Mouse (Mus musculus) frontal cortex, adult (tissue): ENCODE data around the gene Bbs5.
A peak's percentile ranks its signal among the peaks of the same experiment; 100 is the strongest.
"Not testable (repeated sequence)": the region's sequence is repeated elsewhere in the genome, so short reads cannot be mapped to it uniquely, and the experiment has no call there.

Experiments used
- ATAC-seq: cut with Nextera tagmentation; 2 replicates; pipeline ENCODE4 v1.9.2; 2017; ENCODE audit warnings: mild to moderate bottlenecking, moderate library complexity, mixed read lengths; ENCODE audit not compliant: low TSS enrichment

Bbs5 gene

GRCm38 (mm10) chr2:69646726-69647490 is at the start of gene Bbs5:
Bbs5 (plus strand) TSS chr2:69647171.
- peak; percentile 97 for ATAC-seq

- ATAC-seq = no peak
Observed at GRCm38 (mm10) chr2:69603726-69604393, 43.1 kb upstream of the Bbs5 start.

- ATAC-seq = no peak
Observed at GRCm38 (mm10) chr2:69606621-69607020, 40.4 kb upstream of the Bbs5 start.

GRCm38 (mm10) chr2:69612237-69612636 is 34.7 kb upstream of the Bbs5 start:
- no peak for ATAC-seq

- ATAC-seq = no peak
Observed at GRCm38 (mm10) chr2:69612716-69613115, 34.3 kb upstream of the Bbs5 start.

- ATAC-seq = no peak
Observed at GRCm38 (mm10) chr2:69613237-69613636, 33.7 kb upstream of the Bbs5 start.

- ATAC-seq = no peak
Observed at GRCm38 (mm10) chr2:69618336-69618735, 28.6 kb upstream of the Bbs5 start.

- no peak for ATAC-seq
Observed at GRCm38 (mm10) chr2:69619286-69619685, 27.7 kb upstream of the Bbs5 start.

- no peak for ATAC-seq
Observed at GRCm38 (mm10) chr2:69629215-69629614, 17.8 kb upstream of the Bbs5 start.

GRCm38 (mm10) chr2:69629914-69630313 is 17.1 kb upstream of the Bbs5 start:
- ATAC-seq = no peak

- no peak for ATAC-seq
Observed at GRCm38 (mm10) chr2:69630792-69631191, 16.2 kb upstream of the Bbs5 start.

- no peak for ATAC-seq
Observed at GRCm38 (mm10) chr2:69631449-69631848, 15.5 kb upstream of the Bbs5 start.

- peak; percentile 82 for ATAC-seq
Observed at GRCm38 (mm10) chr2:69635064-69635701, 11.8 kb upstream of the Bbs5 start.

GRCm38 (mm10) chr2:69635807-69636206 is 11.2 kb upstream of the Bbs5 start:
- ATAC-seq = no peak

GRCm38 (mm10) chr2:69637989-69638388 is 9.0 kb upstream of the Bbs5 start:
- not testable (repeated sequence) for ATAC-seq

- ATAC-seq = no peak
Observed at GRCm38 (mm10) chr2:69640100-69640499, 6.9 kb upstream of the Bbs5 start.

- no peak for ATAC-seq
Observed at GRCm38 (mm10) chr2:69644968-69645617, 1.9 kb upstream of the Bbs5 start.

- no peak for ATAC-seq
Observed at GRCm38 (mm10) chr2:69649716-69650115, 2.7 kb downstream of the Bbs5 start.

- ATAC-seq = no peak
Observed at GRCm38 (mm10) chr2:69659326-69659725, 12.4 kb downstream of the Bbs5 start.

GRCm38 (mm10) chr2:69663827-69664476 is 17.0 kb downstream of the Bbs5 start:
- no peak for ATAC-seq

- no peak for ATAC-seq
Observed at GRCm38 (mm10) chr2:69667656-69668055, 20.7 kb downstream of the Bbs5 start.

- no peak for ATAC-seq
Observed at GRCm38 (mm10) chr2:69668414-69668813, 21.4 kb downstream of the Bbs5 start.
